Mouse (Mus musculus) C2C12 (cell line): ENCODE data around the gene Taok2.

ENCODE experiments used
- CEBPB ChIP-seq: IDR thresholded peaks from one replicate; pipeline ENCODE4 v1.6.1; 2011; ENCODE audit warnings: low read depth, mild to moderate bottlenecking, control low read depth, moderate library complexity
- CTCF ChIP-seq: IDR thresholded peaks from one replicate; pipeline ENCODE4 v1.5.1; 2011; ENCODE audit not compliant: control insufficient read depth, insufficient read depth, insufficient read length
- FOSL1 ChIP-seq: IDR thresholded peaks from one replicate; pipeline ENCODE4 v1.8.0; 2011; ENCODE audit warnings: mild to moderate bottlenecking, low read length; ENCODE audit not compliant: poor library complexity, insufficient read depth, severe bottlenecking
- MAX ChIP-seq: IDR thresholded peaks from one replicate; pipeline ENCODE4 v1.6.1; 2011; ENCODE audit warnings: mild to moderate bottlenecking, control low read depth
- MYOD1 ChIP-seq: IDR thresholded peaks from one replicate; pipeline ENCODE4 v1.6.1; 2011; ENCODE audit warnings: low read depth; ENCODE audit not compliant: control insufficient read depth, insufficient read length
- MYOG ChIP-seq: IDR thresholded peaks from one replicate; pipeline ENCODE4 v1.6.1; 2011; ENCODE audit not compliant: control insufficient read depth, insufficient read length; ENCODE audit errors: extremely low read depth
- USF1 ChIP-seq: IDR thresholded peaks from one replicate; pipeline ENCODE4 v1.6.1; 2011; ENCODE audit warnings: low read depth, mild to moderate bottlenecking, control low read depth, moderate library complexity

- TF ChIP-seq CTCF, result no peak
- no peak for TF ChIP-seq MAX
- no peak for TF ChIP-seq MYOD1
- no peak for TF ChIP-seq MYOG
- TF ChIP-seq USF1, result no peak
- TF ChIP-seq CEBPB, result no peak
- TF ChIP-seq FOSL1, result no peak
Measured at GRCm38 (mm10) chr7:126860987-126861386, 23.5 kb downstream of the Taok2 start.
